Mouse (Mus musculus) forebrain, embryonic 15.5 days (tissue): Measurements from ENCODE around the gene Olfr1382. TPM values are rescaled to one million over a fixed set of nuclear protein-coding genes. Genes with fewer than 3 reads are reported as not detected.
"Not testable (repeated sequence)": the region's sequence is repeated elsewhere in the genome, so short reads cannot be mapped to it uniquely, and the experiment has no call there.

Experiments
- ATAC-seq: fragments of 200-750 bp; cut with Nextera tagmentation; replicated peaks from 2 replicates; pipeline ENCODE4 v1.8.0; 2017; ENCODE audit warnings: mild to moderate bottlenecking, moderate TSS enrichment, moderate library complexity
- H3K27ac ChIP-seq: fragments of 300-500 bp; sonication (generic); replicated peaks from 2 replicates; pipeline ENCODE4 v1.5.1; 2015; ENCODE audit warnings: mild to moderate bottlenecking, inconsistent platforms
- H3K27me3 ChIP-seq: fragments of 300-500 bp; sonication (generic); 2 replicates; pipeline ENCODE4 v1.6.1; 2015; ENCODE audit warnings: inconsistent platforms
- H3K36me3 ChIP-seq: fragments of 300-500 bp; sonication (generic); 2 replicates; pipeline ENCODE4 v1.6.1; 2015; ENCODE audit warnings: mild to moderate bottlenecking, inconsistent platforms
- H3K4me1 ChIP-seq: fragments of 300-500 bp; sonication (generic); 2 replicates; pipeline ENCODE4 v1.6.1; 2015; ENCODE audit warnings: inconsistent platforms
- H3K4me2 ChIP-seq: fragments of 300-500 bp; sonication (generic); replicated peaks from 2 replicates; pipeline ENCODE4 v1.6.1; 2015; ENCODE audit warnings: mild to moderate bottlenecking, inconsistent platforms
- H3K4me3 ChIP-seq: fragments of 300-500 bp; sonication (generic); 2 replicates; pipeline ENCODE4 v1.5.1; 2015; ENCODE audit warnings: mild to moderate bottlenecking, inconsistent platforms
- H3K9ac ChIP-seq: fragments of 300-500 bp; sonication (generic); replicated peaks from 2 replicates; pipeline ENCODE4 v1.6.1; 2015; ENCODE audit warnings: mild to moderate bottlenecking, inconsistent platforms
- H3K9me3 ChIP-seq: fragments of 300-500 bp; sonication (generic); 2 replicates; pipeline ENCODE4 v1.6.1; 2016; ENCODE audit warnings: inconsistent platforms
- WGBS: fragments of 180-500 bp; shearing (Covaris S2); methylation state at CpG from one replicate; pipeline ENCODE4 v1.1.7; 2015; ENCODE audit warnings: mixed read lengths; 5-methylcytosine and 5-hydroxymethylcytosine counted together
- polyA plus RNA-seq: library from polyadenylated mRNA; unstranded; fragments of >200 nt; fragmentation: Nextera tagmentation; extraction: Ambion mirVana; gene quantifications from 2 replicates; pipeline ENCODE4 v1.2.1, GENCODE M21; 2015

Olfr1382 gene
- not detected in 2 replicates for polyA plus RNA-seq

- no peak within 1 kb of the TSS for H3K9ac ChIP-seq
- H3K36me3 ChIP-seq = no peaks in the 10 kb centered on the region
- H3K27ac ChIP-seq = no peak within 1 kb of the TSS
- no peak within 1 kb of the TSS for H3K4me2 ChIP-seq
- H3K4me3 ChIP-seq = no peak within 1 kb of the TSS
- no peaks in the 10 kb centered on the region for H3K27me3 ChIP-seq
- H3K9me3 ChIP-seq = no peaks in the 10 kb centered on the region
- 86% methylated on average over 3 of the region's 3 CpGs for WGBS
- no peaks in the 10 kb centered on the region for H3K4me1 ChIP-seq
- no peak for ATAC-seq
These were observed at the start of gene Olfr1382 for GRCm38 (mm10) chr11:49527947-49528346. TSS of gene Olfr1382 (plus strand) at chr11:49528247.

- no peaks in the 10 kb centered on the region for H3K36me3 ChIP-seq
These were observed 42.1 kb upstream of the Olfr1382 start for GRCm38 (mm10) chr11:49485973-49486372.

GRCm38 (mm10) chr11:49488770-49489169, 39.3 kb upstream of the Olfr1382 start, which contains the start of gene Olfr1385:
TSS of gene Olfr1385 (plus strand) at chr11:49489070.
- H3K9me3 ChIP-seq, H3K4me2 ChIP-seq, H3K27ac ChIP-seq, H3K9ac ChIP-seq, ATAC-seq, H3K4me3 ChIP-seq, H3K4me1 ChIP-seq, H3K27me3 ChIP-seq, H3K36me3 ChIP-seq: not testable (repeated sequence)
- WGBS = 74% methylated on average over 1 of the region's 1 CpGs

More at GRCm38 (mm10) chr11:49485973-49486372, 42.1 kb upstream of the Olfr1382 start:
- WGBS = 77% methylated on average over 4 of the region's 4 CpGs
- Histone ChIP-seq H3K4me3 (no peak overlapping the region), H3K4me2 (no peak overlapping the region), H3K27me3 (no peaks in the 10 kb centered on the region), H3K27ac (no peak overlapping the region), H3K9me3 (no peaks in the 10 kb centered on the region), H3K9ac (no peak overlapping the region), H3K4me1 (no peaks in the 10 kb centered on the region)
- no peak for ATAC-seq

- Histone ChIP-seq H3K4me2 (no peak overlapping the region), H3K9me3 (no peaks in the 10 kb centered on the region), H3K36me3 (no peaks in the 10 kb centered on the region), H3K27me3 (no peaks in the 10 kb centered on the region), H3K27ac (no peak overlapping the region), H3K4me3 (no peak overlapping the region), H3K4me1 (no peaks in the 10 kb centered on the region), H3K9ac (no peak overlapping the region)
- WGBS = 72% methylated on average over 5 of the region's 5 CpGs
- no peak for ATAC-seq
These were observed 10.0 kb upstream of the Olfr1382 start for GRCm38 (mm10) chr11:49518086-49518485.

GRCm38 (mm10) chr11:49519348-49519747, 8.7 kb upstream of the Olfr1382 start, which contains the start of gene Olfr1383:
TSS of gene Olfr1383 (plus strand) at chr11:49519648.
- H3K9me3 ChIP-seq = no peaks in the 10 kb centered on the region
- H3K4me1 ChIP-seq = no peaks in the 10 kb centered on the region
- no peak within 1 kb of the TSS for H3K4me2 ChIP-seq
- H3K4me3 ChIP-seq = no peak within 1 kb of the TSS
- no peak within 1 kb of the TSS for H3K27ac ChIP-seq
- no peak for ATAC-seq
- no peaks in the 10 kb centered on the region for H3K36me3 ChIP-seq
- H3K9ac ChIP-seq = no peak within 1 kb of the TSS
- no peaks in the 10 kb centered on the region for H3K27me3 ChIP-seq

- H3K4me3 ChIP-seq = no peak overlapping the region
- no peaks in the 10 kb centered on the region for H3K27me3 ChIP-seq
- no peak overlapping the region for H3K27ac ChIP-seq
- no peak for ATAC-seq
- no peak overlapping the region for H3K4me2 ChIP-seq
- H3K4me1 ChIP-seq = no peaks in the 10 kb centered on the region
- no peaks in the 10 kb centered on the region for H3K9me3 ChIP-seq
- no peak overlapping the region for H3K9ac ChIP-seq
- no peaks in the 10 kb centered on the region for H3K36me3 ChIP-seq
These were observed 4.7 kb downstream of the Olfr1382 start for GRCm38 (mm10) chr11:49532761-49533160.

GRCm38 (mm10) chr11:49536631-49537030, 8.6 kb downstream of the Olfr1382 start:
- H3K4me2 ChIP-seq, H3K9ac ChIP-seq, H3K4me3 ChIP-seq, H3K36me3 ChIP-seq, H3K4me1 ChIP-seq, ATAC-seq, H3K9me3 ChIP-seq, H3K27me3 ChIP-seq, H3K27ac ChIP-seq: not testable (repeated sequence)
- WGBS = 93% methylated on average over 2 of the region's 2 CpGs

- H3K27me3 ChIP-seq, H3K4me1 ChIP-seq, H3K9ac ChIP-seq, H3K4me3 ChIP-seq, H3K27ac ChIP-seq, H3K36me3 ChIP-seq, H3K4me2 ChIP-seq, H3K9me3 ChIP-seq, ATAC-seq: not testable (repeated sequence)
- 71% methylated on average over 3 of the region's 3 CpGs for WGBS
These were observed 15.1 kb downstream of the Olfr1382 start, which contains the start of gene Olfr1381 for GRCm38 (mm10) chr11:49543149-49543548. TSS of gene Olfr1381 (plus strand) at chr11:49543449.

GRCm38 (mm10) chr11:49554033-49554432, 26.0 kb downstream of the Olfr1382 start:
- not testable (repeated sequence) for H3K4me1 ChIP-seq, H3K36me3 ChIP-seq, H3K4me2 ChIP-seq, H3K4me3 ChIP-seq, H3K9me3 ChIP-seq, H3K27ac ChIP-seq, H3K27me3 ChIP-seq, ATAC-seq, H3K9ac ChIP-seq
- WGBS = 87% methylated on average over 3 of the region's 3 CpGs

GRCm38 (mm10) chr11:49556578-49556977, 28.5 kb downstream of the Olfr1382 start, which contains the start of gene Olfr1380:
TSS of gene Olfr1380 (plus strand) at chr11:49556878.
- not testable (repeated sequence) for H3K4me1 ChIP-seq, H3K27me3 ChIP-seq, H3K9ac ChIP-seq, H3K9me3 ChIP-seq, H3K27ac ChIP-seq, H3K4me2 ChIP-seq, ATAC-seq, H3K36me3 ChIP-seq, H3K4me3 ChIP-seq
- 65% methylated on average over 5 of the region's 5 CpGs for WGBS

- H3K36me3 ChIP-seq, H3K4me3 ChIP-seq, ATAC-seq, H3K27me3 ChIP-seq, H3K4me2 ChIP-seq, H3K4me1 ChIP-seq, H3K27ac ChIP-seq, H3K9me3 ChIP-seq, H3K9ac ChIP-seq: not testable (repeated sequence)
- WGBS = 36% methylated on average over 2 of the region's 2 CpGs
These were observed 47.0 kb downstream of the Olfr1382 start for GRCm38 (mm10) chr11:49575054-49575453.

- not testable (repeated sequence) for H3K4me3 ChIP-seq, ATAC-seq, H3K36me3 ChIP-seq, H3K4me2 ChIP-seq, H3K27ac ChIP-seq, H3K4me1 ChIP-seq, H3K9ac ChIP-seq, H3K9me3 ChIP-seq, H3K27me3 ChIP-seq
- WGBS = 90% methylated on average over 8 of the region's 8 CpGs
These were observed 52.4 kb downstream of the Olfr1382 start for GRCm38 (mm10) chr11:49580452-49580851.
